Mouse (Mus musculus) gastrocnemius, postnatal 25 days (tissue): ENCODE data around the gene Mrps12. TPM values are rescaled to one million over a fixed set of nuclear protein-coding genes. Genes with fewer than 3 reads are reported as not detected.

Source experiments
- DNase-seq: peaks from one replicate; pipeline ENCODE4 v3.0.0; 2022
- long read RNA-seq, 2 experiments: library from polyadenylated mRNA; stranded (forward); transcript quantifications; one replicate each; pipeline ENCODE4 v2.0.0; 2021
- total RNA-seq, 2 experiments: library from RNA; stranded (reverse); gene quantifications; 1 replicate in 1 of 2; 2 replicates in 1 of 2; pipeline ENCODE4 v1.2.3; 2021

The Mrps12 gene
- total RNA-seq: 10 to 100 TPM; 35.2 to 46.5 TPM
- long read RNA-seq, experiment 1, transcript Mrps12-201 (3 exons, 722 nt): major isoform, 70 of 125 reads
- long read RNA-seq, experiment 1, transcript Mrps12-204 (2 exons, 883 nt): minor isoform, 45 of 125 reads
- long read RNA-seq, experiment 1, partial matches to known transcripts: 0 of 125 reads
- long read RNA-seq, experiment 1, other reads (novel, unspliced or antisense): 10 of 125 reads
- long read RNA-seq, experiment 2, transcript Mrps12-201 (3 exons, 722 nt): major isoform, 46 of 72 reads
- long read RNA-seq, experiment 2, transcript Mrps12-204 (2 exons, 883 nt): minor isoform, 21 of 72 reads
- long read RNA-seq, experiment 2, partial matches to known transcripts: 0 of 72 reads
- long read RNA-seq, experiment 2, other reads (novel, unspliced or antisense): 5 of 72 reads

- peak; percentile 94 for DNase-seq
Measured at GRCm38 (mm10) chr7:28741709-28742438, at the start of gene Mrps12, which contains the start of gene Sars2. Gene Mrps12 (minus strand): TSS chr7:28741820. Gene Sars2 (plus strand): TSS chr7:28741992.

GRCm38 (mm10) chr7:28790066-28790806 lies 48.6 kb upstream of the Mrps12 start:
- DNase-seq: no peak

DNA sequence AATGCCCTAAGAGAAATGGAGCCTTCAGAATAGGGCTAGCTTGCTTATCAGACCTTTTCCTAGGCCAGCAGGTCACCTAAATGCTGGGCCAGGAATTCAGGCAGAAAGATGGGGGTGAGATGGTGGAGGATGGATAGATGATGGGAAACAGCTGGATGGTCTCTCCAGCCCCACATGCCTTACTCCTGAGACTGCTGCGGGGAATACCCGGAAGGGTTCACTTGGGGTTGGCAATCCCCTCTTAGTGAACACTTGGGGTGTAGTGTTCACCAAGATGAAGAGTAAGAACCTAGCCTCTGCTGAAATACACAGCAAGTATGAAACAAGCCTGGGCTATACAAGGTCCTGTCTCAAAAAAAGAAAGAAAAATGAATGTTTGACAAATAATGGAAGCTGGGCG lies 47.6 kb upstream of the Mrps12 start:
- DNase-seq: no peak

GRCm38 (mm10) chr7:28788307-28789195 lies 46.9 kb upstream of the Mrps12 start, which contains the start of gene Rinl:
Gene Rinl (plus strand): TSS chr7:28788969.
- DNase-seq: no peak

DNA sequence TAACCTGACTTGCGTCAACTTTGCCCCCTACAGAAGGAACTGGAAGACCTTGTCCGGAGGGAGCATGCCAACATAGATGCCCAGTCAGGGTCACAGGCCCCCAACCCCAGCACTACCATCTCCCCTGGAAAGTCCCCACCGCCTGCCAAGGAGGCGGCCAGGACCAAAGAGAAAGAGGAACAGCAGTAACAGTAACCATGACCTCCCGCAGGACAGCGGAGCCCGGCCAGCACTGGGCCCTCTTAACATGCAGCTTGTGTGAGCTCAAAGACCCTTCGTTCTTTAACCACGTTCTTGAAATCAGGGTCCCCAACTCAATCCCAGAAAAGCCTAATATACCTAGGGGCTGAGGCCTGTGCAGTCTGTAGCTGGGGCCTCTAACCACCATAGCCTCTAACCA lies 46.3 kb upstream of the Mrps12 start:
- no peak for DNase-seq

- DNase-seq: no peak
Measured at GRCm38 (mm10) chr7:28785161-28785560, 43.5 kb upstream of the Mrps12 start.

GRCm38 (mm10) chr7:28781261-28781663 lies 39.6 kb upstream of the Mrps12 start:
- no peak for DNase-seq

DNA sequence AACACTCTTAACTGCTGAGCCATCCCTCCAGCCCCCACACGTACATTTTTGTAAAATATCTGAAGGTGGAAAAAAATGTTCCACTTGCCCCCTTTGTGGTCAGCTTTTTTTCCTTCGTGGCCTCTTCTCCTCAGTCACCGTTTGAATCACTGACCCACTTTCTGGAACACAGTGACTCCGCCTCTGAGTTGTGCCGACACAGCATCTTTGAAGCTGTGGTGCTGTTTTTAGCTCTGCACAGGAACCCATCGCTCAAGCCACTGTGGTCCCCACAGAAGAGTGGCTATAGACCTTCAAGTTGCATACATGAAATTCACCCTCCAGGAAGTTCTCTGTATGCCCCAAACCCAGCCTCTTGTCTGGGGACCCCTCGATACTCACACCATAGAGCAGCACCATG lies 39.2 kb upstream of the Mrps12 start:
- no peak for DNase-seq

DNA sequence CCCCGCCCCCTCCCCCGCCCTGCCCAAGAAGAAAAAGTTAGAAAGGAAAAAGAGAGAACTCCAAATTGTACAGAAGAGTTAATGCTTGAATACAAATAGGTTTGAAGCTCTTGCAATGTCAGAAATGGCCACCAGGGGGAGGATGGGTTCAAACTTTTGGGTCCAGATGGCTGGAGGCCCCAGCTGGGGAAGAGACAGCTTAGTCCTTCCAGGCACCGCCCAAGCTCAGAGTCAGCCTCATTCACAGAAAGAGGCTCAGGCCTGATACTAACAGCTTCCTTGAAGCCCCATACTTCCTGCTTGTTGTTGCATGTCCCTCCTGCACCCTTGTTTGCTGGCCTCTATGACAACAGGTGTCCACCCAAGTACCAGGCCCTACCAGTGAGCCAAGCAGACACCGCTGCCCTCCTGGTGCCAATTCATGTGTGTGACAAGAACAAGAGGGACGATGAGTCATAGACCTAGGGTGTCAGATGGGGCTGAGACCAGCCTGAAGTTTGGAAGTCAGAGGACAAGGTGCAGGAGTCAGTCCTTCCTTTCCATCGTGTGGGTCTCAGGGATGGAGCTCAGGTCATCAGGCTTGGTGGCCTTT lies 38.5 kb upstream of the Mrps12 start:
- DNase-seq: peak; percentile 81

DNA sequence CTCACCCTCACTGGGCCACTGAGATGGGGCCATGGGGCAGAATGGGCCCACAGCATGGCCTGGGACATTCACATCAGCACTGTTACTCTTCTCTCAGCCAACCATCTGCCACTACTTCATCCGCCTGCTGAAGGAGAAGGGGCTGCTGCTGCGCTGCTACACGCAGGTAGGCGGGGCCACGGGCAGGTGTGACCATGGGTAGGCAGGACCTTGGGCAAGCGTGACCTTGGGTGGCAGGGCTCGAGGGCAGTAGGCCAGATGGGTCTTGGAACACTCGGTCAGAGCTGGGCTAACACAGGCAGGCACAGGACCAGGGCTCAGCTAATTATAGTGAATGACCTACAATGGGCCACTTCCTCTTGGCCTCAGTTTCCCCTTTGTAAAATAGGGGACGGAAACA lies 37.2 kb upstream of the Mrps12 start:
- DNase-seq: no peak

GRCm38 (mm10) chr7:28775129-28775528 lies 33.5 kb upstream of the Mrps12 start:
- no peak for DNase-seq

- DNase-seq: peak; percentile 46
Measured at GRCm38 (mm10) chr7:28774164-28774563, 32.5 kb upstream of the Mrps12 start.

- no peak for DNase-seq
Measured at GRCm38 (mm10) chr7:28773163-28773562, 31.5 kb upstream of the Mrps12 start.

GRCm38 (mm10) chr7:28771867-28772266 lies 30.2 kb upstream of the Mrps12 start:
- DNase-seq: no peak

- DNase-seq: no peak
Measured at GRCm38 (mm10) chr7:28770309-28770708, 28.7 kb upstream of the Mrps12 start.

GRCm38 (mm10) chr7:28769414-28769958 lies 27.9 kb upstream of the Mrps12 start:
- DNase-seq: no peak

- no peak for DNase-seq
Measured at GRCm38 (mm10) chr7:28767462-28767965, 25.9 kb upstream of the Mrps12 start, which contains the start of gene Nfkbib. Gene Nfkbib (minus strand): TSS chr7:28767512.

DNA sequence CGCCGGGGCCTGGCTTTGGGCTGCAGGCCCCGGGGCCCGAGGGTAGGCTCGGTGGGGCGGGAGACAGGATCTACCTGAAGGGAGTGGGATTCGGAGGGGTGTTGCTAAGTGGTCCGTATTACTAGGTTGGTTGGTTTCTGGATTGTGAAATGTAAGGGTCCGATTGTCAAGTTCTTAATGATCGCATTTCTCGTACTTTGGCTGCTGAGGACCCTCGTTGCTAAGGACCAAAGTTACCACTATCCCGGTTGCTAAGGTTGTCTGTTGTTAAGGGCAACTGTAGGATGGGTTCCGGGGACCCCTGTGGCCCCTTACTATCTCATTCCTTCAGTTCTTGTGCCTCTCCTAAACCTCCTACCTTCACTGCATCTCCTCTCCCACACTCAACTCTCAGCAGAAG lies 25.3 kb upstream of the Mrps12 start:
- no peak for DNase-seq

DNA sequence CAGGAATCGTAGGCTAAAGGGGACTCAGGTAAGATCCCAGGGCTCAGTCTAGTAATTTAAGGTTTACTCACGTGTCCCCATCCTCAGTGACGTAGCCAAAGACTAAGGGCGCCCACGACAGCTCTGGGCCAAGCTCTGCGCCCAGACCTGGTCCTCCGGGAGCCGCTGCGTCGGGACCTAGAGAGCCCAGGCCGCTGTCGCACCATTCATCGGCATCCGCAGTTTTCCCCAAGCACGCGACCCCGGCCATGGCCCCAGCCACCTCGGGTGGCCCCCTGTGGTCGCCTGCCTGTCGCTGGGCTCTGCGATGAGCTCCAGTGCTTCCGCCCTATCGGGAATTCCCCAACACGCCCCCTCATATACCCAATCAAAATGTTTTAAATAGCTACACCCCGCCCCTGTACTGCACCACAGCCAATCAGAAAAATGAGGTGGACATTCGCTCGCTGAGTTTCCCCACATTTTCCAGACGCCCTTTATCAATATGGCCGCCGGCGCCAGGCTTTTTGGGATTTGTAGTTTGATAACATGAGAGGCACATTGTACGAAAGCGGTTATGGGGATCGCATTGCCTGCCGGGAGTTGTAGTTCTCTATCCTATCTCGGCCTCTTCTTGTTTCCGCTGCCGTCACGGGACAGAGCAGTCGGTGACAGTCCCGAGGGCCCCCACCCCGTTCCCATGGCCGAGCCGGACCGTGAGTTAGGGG lies 24.7 kb upstream of the Mrps12 start, which contains the start of gene Sirt2:
Gene Sirt2 (plus strand): TSS at position 563 of the 707 bp plus-strand sequence.
- peak; percentile 97 for DNase-seq

DNA sequence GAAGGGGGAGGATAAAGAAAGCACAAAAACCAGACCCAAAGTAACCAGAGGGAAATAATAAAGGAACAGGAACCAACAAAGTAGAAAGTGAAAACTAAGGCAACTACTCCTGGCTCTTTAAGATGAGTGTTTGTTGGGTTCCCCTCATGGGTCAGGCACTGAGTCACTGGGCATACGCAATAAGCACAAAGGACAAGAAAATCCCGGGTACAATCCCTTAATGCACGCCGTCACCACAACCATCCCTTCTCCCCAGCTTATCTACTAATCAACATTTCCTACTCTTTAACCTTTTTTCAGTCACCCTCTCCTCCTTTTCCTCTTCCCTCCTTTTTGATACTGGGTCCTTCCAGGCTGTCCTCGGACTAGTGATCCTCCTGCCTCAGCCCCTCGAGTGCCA lies 23.6 kb upstream of the Mrps12 start:
- DNase-seq: no peak
